Mouse (Mus musculus): Measurements from ENCODE around the gene Gm47955.
"Not testable (repeated sequence)": the region's sequence is repeated elsewhere in the genome, so short reads cannot be mapped to it uniquely, and the experiment has no call there.

Gene Gm47955

GRCm38 (mm10) chr1:82993947-82994346, 33.9 kb downstream of the Gm47955 start:
- DNase-seq: no peak

DNA sequence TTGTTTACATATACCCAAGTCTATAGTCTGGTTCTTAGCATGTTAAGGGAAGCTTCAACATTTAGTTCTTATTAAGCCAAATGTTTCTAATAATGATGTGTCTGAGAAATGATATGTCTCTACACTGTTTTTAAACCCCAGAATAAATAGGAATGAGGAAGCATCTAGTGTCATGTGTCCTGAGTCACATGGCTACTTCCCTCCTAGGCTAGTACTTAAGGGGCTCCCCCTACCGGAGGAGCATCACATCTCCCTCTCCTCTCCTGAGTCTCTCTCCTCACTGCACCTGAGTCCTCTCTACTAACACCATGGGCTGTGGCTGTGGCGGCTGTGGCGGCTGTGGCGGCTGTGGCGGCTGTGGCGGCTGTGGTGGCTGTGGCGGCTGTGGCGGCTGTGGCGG, 40.2 kb downstream of the Gm47955 start, which contains the start of gene Gm47959:
Gene Gm47959 (plus strand): TSS at position 243 of the 400 bp plus-strand sequence.
- not testable (repeated sequence) for DNase-seq

DNA sequence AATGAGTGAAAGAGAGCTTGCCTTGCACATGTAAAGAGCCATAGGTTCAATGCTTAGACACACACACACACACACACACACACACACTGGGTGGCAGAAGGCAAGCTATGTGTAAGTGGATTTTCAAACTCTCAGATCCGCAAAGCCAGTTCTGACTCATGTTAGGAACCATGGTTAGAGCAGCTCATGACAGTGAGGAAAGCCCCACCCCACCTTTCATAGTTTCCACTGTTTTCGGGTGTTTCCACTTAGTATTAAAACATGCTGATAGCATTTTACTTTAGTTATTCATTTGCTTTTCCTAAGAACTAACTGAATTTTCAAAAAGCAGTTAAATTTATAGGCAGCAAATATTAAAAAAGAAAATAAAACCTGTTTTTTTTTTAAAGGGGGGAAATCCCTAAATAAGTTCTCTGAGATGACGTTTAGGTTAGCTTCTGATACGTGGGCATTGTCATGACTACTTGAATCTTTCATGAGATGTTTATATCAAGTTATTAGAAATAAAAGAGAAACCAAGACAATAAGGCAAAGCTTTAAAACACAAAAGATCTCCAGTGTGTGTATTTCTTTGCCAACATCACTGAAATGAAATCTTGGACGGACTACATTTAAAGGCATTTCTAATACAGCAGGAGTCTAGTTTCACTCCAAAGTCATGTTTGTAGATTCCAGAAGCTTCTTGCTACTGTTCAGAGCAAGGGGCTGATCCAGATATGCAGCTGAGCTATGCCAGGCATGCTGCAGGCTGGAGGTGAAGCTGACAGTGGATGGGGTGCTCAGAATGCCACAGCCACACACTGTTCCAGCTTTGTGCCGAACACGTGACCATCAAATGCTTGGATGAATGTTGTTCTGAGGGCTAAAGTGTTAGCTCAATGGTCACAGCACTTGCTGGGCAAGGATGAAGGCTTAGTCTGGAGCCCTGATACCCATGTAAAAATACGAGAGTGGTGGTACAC, 46.4 kb downstream of the Gm47955 start:
- DNase-seq: no peak

- DNase-seq: no peak
These were observed 47.4 kb downstream of the Gm47955 start for GRCm38 (mm10) chr1:83007471-83007870.

All from cerebellum, postnatal 14 days (tissue).